Mouse (Mus musculus) bone marrow macrophage, adult 2 months (primary cell): ENCODE results near the gene Med12l.

Experiments
- CTCF ChIP-seq: IDR thresholded peaks from 2 replicates; pipeline ENCODE4 v1.5.1; 2012; ENCODE audit warnings: low read depth, mild to moderate bottlenecking, low read length, moderate library complexity
- POLR2A ChIP-seq: IDR thresholded peaks from 2 replicates; pipeline ENCODE4 v1.6.1; 2012; ENCODE audit warnings: mild to moderate bottlenecking, low read depth, low read length, borderline replicate concordance

- TF ChIP-seq CTCF (no peak), POLR2A (no peak)
Observed at GRCm38 (mm10) chr3:59104462-59104861, 98.8 kb downstream of the Med12l start.
